Comparison of ENCODE assay signal across 25 mouse cellular contexts in the genomic region with DNA sequence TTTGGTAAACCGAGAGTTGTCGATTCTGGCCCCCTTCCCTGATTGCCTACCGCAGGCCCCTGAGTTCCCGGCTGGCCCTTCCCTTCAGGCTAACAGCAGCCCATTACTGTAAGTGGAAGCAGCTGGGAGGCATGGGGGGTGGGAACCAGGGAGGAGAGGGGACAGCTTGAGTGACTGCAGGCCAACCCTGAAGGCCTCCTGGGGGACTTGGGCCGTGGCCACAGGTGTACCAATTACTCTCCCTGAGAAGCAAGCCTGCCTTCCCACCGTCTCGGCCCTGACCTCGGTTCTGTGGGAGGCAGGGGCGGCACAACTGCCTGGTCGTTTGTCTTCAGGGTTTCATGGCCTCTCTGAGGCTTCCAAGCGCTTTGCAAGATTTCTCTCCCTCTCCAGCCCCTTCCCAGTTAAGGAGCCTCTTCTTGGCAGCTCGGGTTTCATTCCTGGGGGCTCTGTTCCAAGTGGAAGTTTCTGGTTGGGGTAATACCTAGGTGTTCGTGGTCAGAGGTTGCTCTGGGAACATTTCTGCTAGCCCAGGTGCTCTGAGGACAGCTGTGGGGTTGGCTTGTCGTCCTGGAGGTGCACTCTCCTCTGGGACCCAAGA. TPM values are rescaled to one million over a fixed set of nuclear protein-coding genes. Genes with fewer than 3 reads are reported as not detected.
A peak's percentile ranks its signal among the peaks of the same experiment; 100 is the strongest.
DNase-seq lines count a peak whose midpoint lies in the region; ATAC-seq and TF ChIP-seq lines count a peak whose summit lies in the region.
"Had no signal": no experiment of that assay in that cellular context is flagged by ENCODE, and none has a peak within 500 bp of the region (broad histone marks: within the 10 kb centered on the region; RNA-seq: fewer than 3 reads in every experiment).

No protein-coding gene starts in this region.

- H3K9ac ChIP-seq in kidney, embryonic 14.5 days (ENCODE audit: low read depth, low read length) = no peak overlapping the region
- H3K9ac ChIP-seq: heart, embryonic 12.5 days; liver, postnatal 0 days; midbrain, embryonic 13.5 days; neural tube, embryonic 15.5 days had no signal

- H3K27me3 ChIP-seq in kidney, embryonic 14.5 days (ENCODE audit: control insufficient read depth, insufficient read depth, low read length) = peaks cover 5% of the 10 kb centered on the region
- H3K27me3 ChIP-seq in kidney, adult 2 months (replicated peaks; ENCODE audit: control insufficient read depth, insufficient read depth, low read length) = no peaks in the 10 kb centered on the region
- H3K27me3 ChIP-seq in limb, embryonic 10.5 days (ENCODE audit: low read depth, poor library complexity, severe bottlenecking) = peaks cover 40% of the 10 kb centered on the region

- no peak for TF ChIP-seq CTCF in kidney, adult 2 months (conservative IDR thresholded peaks at IDR 0.05; ENCODE audit: insufficient read depth, insufficient read length, low read depth, low read length)
- no peak for TF ChIP-seq CTCF in left cerebral cortex, adult 2 months (IDR thresholded peaks at IDR 0.05)

- H3K4me1 ChIP-seq in kidney, embryonic 14.5 days (ENCODE audit: control insufficient read depth, insufficient read depth, low read length) = peaks cover 14% of the 10 kb centered on the region; the same call in 1 of the 2 replicates
- no peaks in the 10 kb centered on the region for H3K4me1 ChIP-seq in kidney, adult 2 months (ENCODE audit: control insufficient read depth, insufficient read depth, low read length)
- H3K4me1 ChIP-seq in limb, embryonic 10.5 days = peaks cover 37% of the 10 kb centered on the region
- H3K4me1 ChIP-seq: heart, embryonic 12.5 days; midbrain, embryonic 13.5 days; neural tube, embryonic 15.5 days had no signal

- no peaks in the 10 kb centered on the region for H3K9me3 ChIP-seq in kidney, embryonic 14.5 days (ENCODE audit: control insufficient read depth, low read length)
- H3K9me3 ChIP-seq in limb, embryonic 10.5 days (replicated peaks) = no peaks in the 10 kb centered on the region
- H3K9me3 ChIP-seq: heart, embryonic 12.5 days; midbrain, embryonic 13.5 days; neural tube, embryonic 15.5 days had no signal

- no peak overlapping the region for H3K27ac ChIP-seq in kidney, embryonic 14.5 days (ENCODE audit: low read depth, low read length)
- H3K27ac ChIP-seq in kidney, adult 2 months (ENCODE audit: insufficient read depth, low read depth, low read length) = no peak overlapping the region
- H3K27ac ChIP-seq in limb, embryonic 10.5 days = peak overlapping the region; percentile 63
- no peak overlapping the region for H3K27ac ChIP-seq in left cerebral cortex, adult 2 months
- H3K27ac ChIP-seq: midbrain, embryonic 13.5 days; neural tube, embryonic 15.5 days had no signal

- DNase-seq in kidney, adult 2 months = no peak
- DNase-seq in embryo, embryonic 11 days = peak; percentile 67
- DNase-seq in embryo, embryonic 9.5 days (ENCODE audit: extremely low spot score) = peak; percentile 29
- peak; percentile 86 for DNase-seq in limb, embryonic 10.5 days (ENCODE audit: low spot score)
- no peak for DNase-seq in frontal cortex, postnatal 10 days (ENCODE audit: low spot score in 2 of 2)
- DNase-seq in left cerebral cortex, adult 2 months (ENCODE audit: extremely low spot score in 1 of 2, low spot score in 2 of 2) = no peak
- DNase-seq: cerebellum, adult 2 months; heart, postnatal 14 days; liver, postnatal 0 days; lung, postnatal 10 days had no signal

- intact Hi-C loops in left cerebral cortex, adult 2 months (cut with DNase I) = no loop called here

- no peak overlapping the region for H3K4me2 ChIP-seq in kidney, embryonic 14.5 days (replicated peaks; ENCODE audit: low read depth, low read length)
- H3K4me2 ChIP-seq: heart, embryonic 12.5 days; midbrain, embryonic 13.5 days; neural tube, embryonic 15.5 days had no signal

- H3K4me3 ChIP-seq in kidney, embryonic 14.5 days (ENCODE audit: low read length) = no peak overlapping the region
- no peak overlapping the region for H3K4me3 ChIP-seq in kidney, adult 2 months (ENCODE audit: insufficient read depth, low read depth, low read length)
- H3K4me3 ChIP-seq in limb, embryonic 10.5 days = peak overlapping the region; percentile 17; the same call in 1 of the 2 replicates
- no peak overlapping the region for H3K4me3 ChIP-seq in left cerebral cortex, adult 2 months
- H3K4me3 ChIP-seq: erythroblast, embryonic 14.5 days; heart, embryonic 12.5 days; midbrain, embryonic 13.5 days; neural tube, embryonic 15.5 days had no signal

- H3K36me3 ChIP-seq in kidney, embryonic 14.5 days (ENCODE audit: control insufficient read depth, insufficient read depth, low read length) = no peaks in the 10 kb centered on the region
- no peaks in the 10 kb centered on the region for H3K36me3 ChIP-seq in kidney, adult 2 months (ENCODE audit: control insufficient read depth, insufficient read depth, low read length)
- no peaks in the 10 kb centered on the region for H3K36me3 ChIP-seq in limb, embryonic 10.5 days
- H3K36me3 ChIP-seq: heart, embryonic 12.5 days; midbrain, embryonic 13.5 days; neural tube, embryonic 15.5 days had no signal

- 13% methylated on average over 14 of the region's 14 CpGs for WGBS in kidney, embryonic 14.5 days
- WGBS in kidney, adult 2 months = 45% methylated on average over 14 of the region's 14 CpGs
- 12% methylated on average over 14 of the region's 14 CpGs for WGBS in limb, embryonic 10.5 days

- TF ChIP-seq POLR2A in kidney, adult 2 months (IDR thresholded peaks at IDR 0.05; ENCODE audit: low read depth, low read length) = no peak

- ATAC-seq in kidney, embryonic 14.5 days (ENCODE audit: low FRiP score, low TSS enrichment) = peak; percentile 86
- ATAC-seq: forebrain, embryonic 14.5 days; hindbrain, embryonic 16.5 days; intestine, postnatal 0 days; liver, postnatal 0 days; midbrain, embryonic 13.5 days had no signal

RNA-seq across cellular contexts. Expression of gene Fgf8, which starts 16.9 kb away (rescaled TPM):
- polyA plus RNA-seq in kidney, embryonic 14.5 days (2014; fragmentation: Nextera tagmentation; extraction: Ambion mirVana) = 25.1 and 29.3 TPM in 2 replicates
- not detected in 2 replicates for polyA plus RNA-seq in kidney, adult 2 months (2012; rRNA removed)
- polyA plus RNA-seq in limb, embryonic 10.5 days (2016; fragmentation: Nextera tagmentation; extraction: Ambion mirVana) = 78.5 and 105 TPM in 2 replicates
- total RNA-seq in left cerebral cortex, adult 2 months (2021) = not detected
- total RNA-seq: adrenal gland, adult 18-20 months; common myeloid progenitor, adult 5-6 weeks; gastrocnemius, adult 18-20 months; heart, postnatal 14 days; layer of hippocampus, postnatal 10 days; liver, adult 2 months; megakaryocyte progenitor cell, adult 5-6 weeks had no signal
- polyA plus RNA-seq: cerebellum, adult 2 months; erythroblast, embryonic 14.5 days; heart, embryonic 12.5 days; intestine, postnatal 0 days; large intestine, adult 2 months; liver, adult 2 months; liver, postnatal 0 days had no signal

RNA-seq across cellular contexts. Expression of gene Npm3, which starts 23.6 kb away (rescaled TPM):
- polyA plus RNA-seq in kidney, embryonic 14.5 days (2014; fragmentation: Nextera tagmentation; extraction: Ambion mirVana) = 21.4 and 111 TPM in 2 replicates
- polyA plus RNA-seq in kidney, adult 2 months (2012; rRNA removed) = 36.9 and 42.3 TPM in 2 replicates
- polyA plus RNA-seq in limb, embryonic 10.5 days (2016; fragmentation: Nextera tagmentation; extraction: Ambion mirVana) = 13.3 and 14.9 TPM in 2 replicates
- total RNA-seq in left cerebral cortex, adult 2 months (2021) = 1 to 10 TPM; 4.1 to 6.8 TPM

RNA-seq across cellular contexts. Expression of gene Mgea5, which starts 57.9 kb away (rescaled TPM):
- polyA plus RNA-seq in kidney, embryonic 14.5 days (2014; fragmentation: Nextera tagmentation; extraction: Ambion mirVana) = 46.3 and 67.8 TPM in 2 replicates
- 22.6 and 27.3 TPM in 2 replicates for polyA plus RNA-seq in kidney, adult 2 months (2012; rRNA removed)
- polyA plus RNA-seq in limb, embryonic 10.5 days (2016; fragmentation: Nextera tagmentation; extraction: Ambion mirVana) = 54.2 and 68.9 TPM in 2 replicates
- 100 to 1,000 TPM; 164 to 176 TPM for total RNA-seq in left cerebral cortex, adult 2 months (2021)

Comparison
In these comparisons a context has a peak if more than half of its experiments do, and no peak if none do; other contexts are left out.
1. RNA of gene Fgf8, which starts 16.9 kb away (polyA plus RNA-seq): 78.5 to 105 TPM in limb, embryonic 10.5 days and 25.1 to 29.3 TPM in kidney, embryonic 14.5 days; not detected in kidney, adult 2 months; every median in the first group is over 10 times any median in the second.
2. DNase-seq: peak in embryo, embryonic 11 days (single experiment), embryo, embryonic 9.5 days (single experiment) and limb, embryonic 10.5 days (single experiment); none in kidney, adult 2 months (single experiment), frontal cortex, postnatal 10 days (0 of 2) and left cerebral cortex, adult 2 months (0 of 2).